Mouse (Mus musculus): ENCODE results near the gene Wdr35. TPM values are rescaled to one million over a fixed set of nuclear protein-coding genes. Genes with fewer than 3 reads are reported as not detected.
A peak's percentile ranks its signal among the peaks of the same experiment; 100 is the strongest.

The Wdr35 gene
- total RNA-seq, 2 experiments from 2014 or later, result 14.6 to 17.2 TPM

DNA sequence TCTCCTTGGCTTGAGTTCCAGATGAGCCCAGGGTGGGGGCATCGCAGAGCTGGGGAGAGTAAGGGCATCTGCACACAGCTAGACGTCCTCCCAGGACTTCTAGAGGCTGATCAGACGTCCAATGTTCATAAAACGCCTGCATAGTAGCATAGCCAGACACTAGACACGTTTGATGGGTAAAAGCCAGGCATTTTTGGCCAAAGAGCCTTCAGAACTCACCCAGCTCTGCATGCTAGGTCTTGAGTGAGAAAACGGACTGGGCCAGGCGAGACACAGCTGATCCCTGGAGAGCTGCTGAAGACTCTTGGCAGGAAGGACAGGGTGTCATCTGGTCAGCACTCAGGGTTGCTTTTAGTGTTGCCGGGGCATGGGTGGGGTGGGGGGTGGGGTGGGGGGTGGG lies 74.4 kb downstream of the Wdr35 start:
- DNase-seq (ENCODE audit: low spot score in 2 of 2), result no peak

DNA sequence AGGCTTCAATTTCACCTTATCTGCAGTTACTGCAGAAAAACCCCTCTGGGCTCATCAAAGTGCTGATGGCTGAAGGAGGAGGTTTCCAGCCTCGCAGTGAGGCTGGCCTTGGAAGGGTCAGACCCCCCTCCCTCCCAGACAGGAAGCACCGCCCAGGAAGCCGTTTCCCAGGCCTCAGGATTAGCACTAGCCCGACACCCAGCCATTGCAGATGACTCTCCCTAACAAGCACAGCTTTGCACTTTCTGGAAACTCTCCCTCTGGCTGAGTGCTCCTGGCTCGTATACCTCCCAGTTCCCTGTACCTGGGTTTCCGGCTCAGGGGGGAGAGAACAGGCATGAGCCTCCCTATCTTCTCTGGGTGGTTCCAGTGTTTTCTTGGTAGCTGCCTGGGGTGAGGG lies 77.1 kb downstream of the Wdr35 start:
- no peak for DNase-seq (ENCODE audit: low spot score in 2 of 2)

GRCm38 (mm10) chr12:9052075-9052829 lies 78.6 kb downstream of the Wdr35 start:
- peak; percentile 49 to 70 for DNase-seq (ENCODE audit: low spot score in 2 of 2)

GRCm38 (mm10) chr12:9053345-9053744 lies 79.7 kb downstream of the Wdr35 start:
- DNase-seq (ENCODE audit: low spot score in 2 of 2), result no peak

DNA sequence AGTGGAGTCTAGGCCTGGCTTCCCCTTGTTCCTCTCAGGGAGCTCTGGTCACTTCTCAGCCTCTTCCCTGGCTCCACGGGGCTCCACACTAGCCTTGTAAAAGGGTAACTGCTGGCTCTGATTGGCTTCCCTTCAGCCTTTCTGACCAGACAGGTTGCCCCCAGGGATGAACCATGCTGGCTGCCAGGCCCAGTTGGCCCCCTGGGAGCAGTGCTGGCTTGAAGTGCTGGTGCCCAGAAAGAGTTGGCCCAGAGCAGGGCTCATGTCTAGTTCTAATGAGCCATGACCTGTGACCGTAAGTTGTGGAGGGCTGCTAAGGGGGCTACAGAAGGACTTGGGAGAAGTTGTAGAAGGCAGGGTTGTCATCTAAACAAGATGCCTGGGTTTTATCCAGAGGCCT lies 80.3 kb downstream of the Wdr35 start:
- no peak for DNase-seq (ENCODE audit: low spot score in 2 of 2)

DNA sequence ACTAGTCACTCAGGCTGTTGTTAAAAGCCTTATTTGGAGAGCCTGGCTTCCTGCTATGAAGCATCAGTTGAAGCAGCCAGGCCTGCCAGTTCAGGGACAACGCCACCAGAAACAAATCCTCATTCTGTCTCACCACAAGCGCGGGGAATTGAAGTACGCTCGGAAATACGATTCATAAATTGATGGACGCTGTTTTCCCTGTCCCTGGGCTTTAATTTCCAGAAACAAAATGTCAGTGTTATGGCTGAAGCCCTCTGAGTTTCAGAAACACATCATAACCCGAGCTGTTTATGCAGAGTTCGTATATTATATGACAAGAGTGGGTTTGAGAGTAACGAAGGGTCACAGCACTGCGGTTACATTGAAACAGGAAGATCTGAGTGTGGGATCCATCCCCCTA lies 81.6 kb downstream of the Wdr35 start:
- DNase-seq (ENCODE audit: low spot score in 2 of 2), result no peak

GRCm38 (mm10) chr12:9059502-9059901 lies 85.8 kb downstream of the Wdr35 start:
- no peak for DNase-seq (ENCODE audit: low spot score in 2 of 2)

DNA sequence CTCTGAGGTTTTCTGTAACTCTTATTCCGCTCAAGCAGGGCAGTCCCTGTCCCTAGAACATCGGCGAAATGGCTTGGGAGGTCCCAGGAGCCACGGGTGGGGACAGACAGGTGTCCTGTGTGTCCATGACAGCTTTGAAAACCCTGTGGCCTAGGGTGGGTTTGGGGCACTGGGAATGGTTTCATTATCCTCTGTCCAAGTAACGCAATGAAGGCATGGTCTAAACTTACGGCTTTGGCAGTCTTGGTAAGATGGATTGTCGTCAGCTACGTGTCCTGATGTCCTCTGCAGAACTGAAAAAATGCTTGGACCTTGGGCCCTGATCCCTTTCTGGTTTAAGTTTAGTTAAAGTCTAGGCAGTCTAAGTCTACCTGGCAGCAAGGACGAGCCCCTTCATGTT lies 86.3 kb downstream of the Wdr35 start:
- DNase-seq (ENCODE audit: low spot score in 2 of 2), result no peak

- DNase-seq (ENCODE audit: low spot score in 2 of 2), result no peak
Measured at GRCm38 (mm10) chr12:9063611-9064010, 89.9 kb downstream of the Wdr35 start.

DNA sequence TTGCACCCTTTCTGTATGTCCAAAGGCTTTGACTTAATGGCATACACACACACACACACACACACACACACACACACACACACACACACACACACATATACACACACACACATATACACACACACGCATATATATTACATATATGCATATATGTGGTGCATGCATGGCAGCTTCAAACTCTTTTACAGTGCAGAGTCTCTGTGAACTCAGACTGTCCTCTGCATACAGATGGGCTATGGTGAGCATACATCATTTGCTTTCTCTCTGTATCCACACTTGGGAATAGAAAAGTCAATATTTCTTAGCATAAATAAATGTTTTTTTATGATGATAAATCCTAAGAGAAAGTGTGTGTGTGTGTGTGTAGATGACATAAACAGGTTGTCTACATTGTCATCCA lies 97.4 kb downstream of the Wdr35 start:
- DNase-seq (ENCODE audit: low spot score in 2 of 2), result no peak

DNA sequence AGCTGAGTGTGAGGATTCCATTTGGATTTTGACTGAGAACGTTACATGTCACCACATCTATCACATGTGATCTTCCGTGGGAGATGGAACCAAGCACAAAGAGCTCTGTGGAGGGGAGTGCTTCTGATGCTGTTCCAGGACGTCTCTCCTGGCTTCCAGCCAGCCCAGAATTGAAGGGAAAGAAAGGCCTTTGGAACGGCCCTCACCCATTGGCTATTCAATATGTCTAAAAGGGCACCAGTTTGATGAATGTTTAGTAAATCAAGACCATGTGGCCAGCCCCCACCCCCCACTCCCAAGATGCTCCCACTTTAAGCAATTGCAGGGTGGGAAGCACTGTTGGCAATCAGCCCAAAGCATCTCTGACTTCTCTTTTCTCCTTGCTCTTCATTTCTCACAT lies 97.8 kb downstream of the Wdr35 start:
- DNase-seq (ENCODE audit: low spot score in 2 of 2), result no peak

DNA sequence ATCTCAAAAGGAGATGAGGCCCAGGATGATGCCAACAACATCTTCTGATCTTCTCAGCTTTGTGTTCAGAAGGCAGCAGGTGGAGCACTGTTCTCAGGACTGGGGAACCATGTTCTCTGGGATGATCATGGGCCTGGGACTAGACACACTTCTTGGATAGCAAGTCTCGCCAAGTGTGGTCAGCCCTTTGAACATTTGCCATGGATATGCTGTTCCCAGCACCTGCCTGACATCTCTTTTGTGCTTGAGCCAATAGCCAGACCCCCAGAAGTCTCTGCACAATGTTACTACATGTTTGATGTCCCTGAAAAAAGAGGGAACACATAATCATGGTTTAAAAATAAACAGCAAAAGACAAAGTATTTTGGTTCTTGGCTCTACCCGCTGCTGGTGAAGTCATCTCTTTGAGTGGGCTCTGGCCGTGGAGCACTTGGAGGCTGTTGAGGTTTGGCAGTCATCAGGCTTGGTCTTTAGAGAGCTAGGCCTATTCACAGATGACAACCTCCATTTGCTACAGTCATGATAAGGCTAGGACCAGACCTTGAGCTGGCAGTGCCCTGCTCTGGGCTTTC lies 103.9 kb downstream of the Wdr35 start:
- DNase-seq (ENCODE audit: low spot score in 2 of 2), result no peak

Other genes starting within 250 kb of the Wdr35 start
- 10 to 100 TPM; 31.8 to 33.1 TPM for gene Sdc1, start 202.6 kb upstream of the Wdr35 start, total RNA-seq (2021)
- 100 to 1,000 TPM; 425 to 463 TPM for gene Laptm4a, start 52.2 kb upstream of the Wdr35 start, total RNA-seq (2021)
- under 1 TPM; 0.21 to 0.39 TPM for gene Matn3, start 26.0 kb upstream of the Wdr35 start, total RNA-seq (2021)
- gene Ttc32, start 56.1 kb downstream of the Wdr35 start, total RNA-seq (2021), result 10 to 100 TPM in 1 of 2 experiments, 1 to 10 TPM in 1; 9.6 to 11.7 TPM

Measured in gastrocnemius, postnatal 4 days (tissue).